13 mouse cellular contexts compared by ENCODE assay signal in genomic region chr4:84203680-84204079, GRCm38 (mm10).
DNase-seq lines count a peak whose midpoint lies in the region; ATAC-seq lines count a peak whose summit lies in the region.
"Had no signal": no experiment of that assay in that cellular context is flagged by ENCODE, and none has a peak within 500 bp of the region (broad histone marks: within the 10 kb centered on the region; RNA-seq: fewer than 3 reads in every experiment).

No protein-coding gene starts in this region.

- H3K4me3 ChIP-seq in heart, embryonic 10.5 days, result no peak overlapping the region
- no peak overlapping the region for H3K4me3 ChIP-seq in forebrain, embryonic 15.5 days
- H3K4me3 ChIP-seq: hindbrain, embryonic 12.5 days; midbrain, embryonic 10.5 days had no signal

- H3K9me3 ChIP-seq in heart, embryonic 10.5 days, result no peaks in the 10 kb centered on the region
- H3K9me3 ChIP-seq in forebrain, embryonic 15.5 days, result no peaks in the 10 kb centered on the region
- H3K9me3 ChIP-seq: hindbrain, embryonic 12.5 days; midbrain, embryonic 10.5 days had no signal

- DNase-seq in heart, adult 9 months (ENCODE audit: low spot score in 2 of 2), result peak; percentile 49 to 56
- DNase-seq in heart, embryonic 10.5 days (ENCODE audit: low spot score), result no peak
- DNase-seq in 3T3-L1 (ENCODE audit: low read depth, low spot score), result peak; percentile 95
- DNase-seq in Muller cell, postnatal 12 days (ENCODE audit: inconsistent ontology term), result peak; percentile 90
- peak; percentile 46 for DNase-seq in brain, adult 2 months (ENCODE audit: low read depth, low spot score)
- DNase-seq in cerebellum, postnatal 36 days, result no peak
- DNase-seq: kidney, postnatal 4 days had no signal

- H3K4me2 ChIP-seq in forebrain, embryonic 15.5 days (replicated peaks), result no peak overlapping the region
- H3K4me2 ChIP-seq: hindbrain, embryonic 12.5 days had no signal

- 0 out of 2 replicates have a peak, but pooled peaks cover 7% of the 10 kb centered on the region for H3K27me3 ChIP-seq in heart, embryonic 10.5 days (ENCODE audit: insufficient read depth, poor library complexity, severe bottlenecking)
- no peaks in the 10 kb centered on the region for H3K27me3 ChIP-seq in forebrain, embryonic 15.5 days

- no peak overlapping the region for H3K27ac ChIP-seq in heart, embryonic 10.5 days
- H3K27ac ChIP-seq in forebrain, embryonic 15.5 days (replicated peaks), result no peak overlapping the region
- H3K27ac ChIP-seq: hindbrain, embryonic 12.5 days had no signal

- H3K9ac ChIP-seq in forebrain, embryonic 15.5 days (replicated peaks), result no peak overlapping the region
- H3K9ac ChIP-seq: hindbrain, embryonic 12.5 days had no signal

- peaks cover 37% of the 10 kb centered on the region for H3K4me1 ChIP-seq in heart, embryonic 10.5 days
- H3K4me1 ChIP-seq in forebrain, embryonic 15.5 days, result peaks cover 4% of the 10 kb centered on the region; the same call in 1 of the 2 replicates

- 67% methylated on average over 1 of the region's 1 CpGs for WGBS in heart, embryonic 10.5 days
- 89% methylated on average over 1 of the region's 1 CpGs for WGBS in forebrain, embryonic 15.5 days

- no peaks in the 10 kb centered on the region for H3K36me3 ChIP-seq in heart, embryonic 10.5 days
- no peaks in the 10 kb centered on the region for H3K36me3 ChIP-seq in forebrain, embryonic 15.5 days
- H3K36me3 ChIP-seq: hindbrain, embryonic 12.5 days; midbrain, embryonic 10.5 days had no signal

- ATAC-seq in forebrain, embryonic 15.5 days (replicated peaks), result no peak
- no peak for ATAC-seq in erythroblast, adult 5-6 weeks (replicated peaks; ENCODE audit: low FRiP score, poor library complexity, severe bottlenecking)
- ATAC-seq: activated CD4-positive, CD25-positive, alpha-beta regulatory T cell, adult 4 months; intestine, postnatal 0 days had no signal

Comparison
In these comparisons a context has a peak if more than half of its experiments do, and no peak if none do; other contexts are left out.
1. DNase-seq: peak in heart, adult 9 months (2 of 2), 3T3-L1 (single experiment), Muller cell, postnatal 12 days (single experiment) and brain, adult 2 months (single experiment); none in heart, embryonic 10.5 days (single experiment) and cerebellum, postnatal 36 days (0 of 2).